Mouse (Mus musculus) embryonic fibroblast, embryonic 13.5 days (primary cell): ENCODE results near the gene Cstad.

Source experiments
- CTCF ChIP-seq: IDR thresholded peaks from 2 replicates; pipeline ENCODE4 v1.5.1; 2011; ENCODE audit warnings: mild to moderate bottlenecking, control low read depth, low read length, moderate library complexity, borderline replicate concordance; ENCODE audit not compliant: insufficient read depth
- POLR2A ChIP-seq: IDR thresholded peaks from 2 replicates; pipeline ENCODE4 v1.6.1; 2011; ENCODE audit warnings: low read depth, mild to moderate bottlenecking, control low read depth, low read length, moderate library complexity

GRCm38 (mm10) chr2:30629038-30629761 is 34.4 kb downstream of the Cstad start:
- TF ChIP-seq POLR2A = no peak
- no peak for TF ChIP-seq CTCF
